Mouse (Mus musculus) adrenal gland, postnatal 14 days (tissue): ENCODE data around the gene Igf2bp3. TPM values are rescaled to one million over a fixed set of nuclear protein-coding genes. Genes with fewer than 3 reads are reported as not detected.
A peak's percentile ranks its signal among the peaks of the same experiment; 100 is the strongest.

Experiments used
- DNase-seq: peaks from one replicate; pipeline ENCODE4 v3.0.0; 2021; ENCODE audit warnings: mixed read lengths
- total RNA-seq: library from RNA; stranded (reverse); gene quantifications from 2 replicates; pipeline ENCODE4 v1.2.3, GENCODE M21; 2021

The Igf2bp3 gene
- total RNA-seq, 1 experiment from 2014 or later = 2.8 TPM

- DNase-seq = peak; percentile 97
These were observed 141.2 kb downstream of the Igf2bp3 start, which contains the start of gene Malsu1 for GRCm38 (mm10) chr6:49073304-49074116. TSS of gene Malsu1 (plus strand) at chr6:49073795.

- no peak for DNase-seq
These were observed 146.4 kb downstream of the Igf2bp3 start for GRCm38 (mm10) chr6:49068361-49068760.

GRCm38 (mm10) chr6:49057053-49058021 is 157.4 kb downstream of the Igf2bp3 start:
- DNase-seq = peak; percentile 80

- DNase-seq = no peak
These were observed 158.7 kb downstream of the Igf2bp3 start for GRCm38 (mm10) chr6:49056009-49056408.

- no peak for DNase-seq
These were observed 159.5 kb downstream of the Igf2bp3 start for GRCm38 (mm10) chr6:49055256-49055733.

- no peak for DNase-seq
These were observed 162.6 kb downstream of the Igf2bp3 start for GRCm38 (mm10) chr6:49052191-49052590.

GRCm38 (mm10) chr6:49050677-49051410 is 163.9 kb downstream of the Igf2bp3 start:
- DNase-seq = no peak

- DNase-seq = no peak
These were observed 166.4 kb downstream of the Igf2bp3 start for GRCm38 (mm10) chr6:49048395-49048794.

GRCm38 (mm10) chr6:49047848-49048247 is 166.9 kb downstream of the Igf2bp3 start:
- no peak for DNase-seq

- DNase-seq = no peak
These were observed 167.8 kb downstream of the Igf2bp3 start for GRCm38 (mm10) chr6:49046976-49047375.

- no peak for DNase-seq
These were observed 168.3 kb downstream of the Igf2bp3 start for GRCm38 (mm10) chr6:49046502-49046901.

- DNase-seq = peak; percentile 83
These were observed 175.1 kb downstream of the Igf2bp3 start for GRCm38 (mm10) chr6:49039470-49040180.

- no peak for DNase-seq
These were observed 177.5 kb downstream of the Igf2bp3 start for GRCm38 (mm10) chr6:49037268-49037662.

- no peak for DNase-seq
These were observed 178.2 kb downstream of the Igf2bp3 start, which contains the start of gene Gpnmb for GRCm38 (mm10) chr6:49036275-49037267. TSS of gene Gpnmb (plus strand) at chr6:49036546.

Other genes with a start within 250 kb of the Igf2bp3 start
- gene Doxl2, start 240.0 kb downstream of the Igf2bp3 start, total RNA-seq = not detected in 2 replicates
- gene Svs1, start 228.1 kb downstream of the Igf2bp3 start, total RNA-seq = not detected in 2 replicates
- 0.19 and 1.2 TPM in 2 replicates for gene Gpnmb, start 178.4 kb downstream of the Igf2bp3 start, total RNA-seq
- gene Malsu1, start 141.2 kb downstream of the Igf2bp3 start, total RNA-seq = 42.7 and 45.8 TPM in 2 replicates
- gene Tra2a, start 49.1 kb upstream of the Igf2bp3 start, total RNA-seq = 68.4 and 85.4 TPM in 2 replicates
- gene Ccdc126, start 104.3 kb upstream of the Igf2bp3 start, total RNA-seq = 9.7 and 9.9 TPM in 2 replicates
- 1.3 and 2.2 TPM in 2 replicates for gene Fam221a, start 152.8 kb upstream of the Igf2bp3 start, total RNA-seq
- 0.33 and 0.49 TPM in 2 replicates for gene Stk31, start 180.6 kb upstream of the Igf2bp3 start, total RNA-seq